Mouse (Mus musculus) bone marrow, adult 2 months (tissue): ENCODE data around the gene Kcnip4. TPM values are rescaled to one million over a fixed set of nuclear protein-coding genes. Genes with fewer than 3 reads are reported as not detected.

ENCODE experiments used
- H3K27ac ChIP-seq: fragments of 200-500 bp; 2 replicates; pipeline ENCODE4 v1.5.1; 2012; ENCODE audit warnings: low read depth, mild to moderate bottlenecking, control low read depth, inconsistent platforms, low read length; ENCODE audit not compliant: control insufficient read depth, poor library complexity, insufficient read depth
- H3K4me1 ChIP-seq: fragments of 200-500 bp; 2 replicates; pipeline ENCODE4 v1.6.1; 2011; ENCODE audit warnings: low read length; ENCODE audit not compliant: control insufficient read depth, insufficient read depth
- H3K4me3 ChIP-seq: fragments of 200-500 bp; replicated peaks from 2 replicates; pipeline ENCODE3; 2011; ENCODE audit warnings: mild to moderate bottlenecking, low read depth, low read length, control low read depth; ENCODE audit not compliant: control insufficient read depth
- CTCF ChIP-seq: fragments of 200-500 bp; IDR thresholded peaks from 2 replicates; pipeline ENCODE4 v1.5.1; 2011; ENCODE audit warnings: low read length, control low read depth; ENCODE audit not compliant: control insufficient read depth, insufficient read depth
- POLR2A ChIP-seq: fragments of 200-500 bp; IDR thresholded peaks from 2 replicates; pipeline ENCODE4 v1.6.1; 2011; ENCODE audit warnings: low read depth, mild to moderate bottlenecking, control low read depth, low read length, borderline replicate concordance; ENCODE audit not compliant: control insufficient read depth
- WGBS: fragments of 180-500 bp; shearing (Covaris S2); methylation state at CpG from one replicate; pipeline ENCODE4 v1.1.7; 2018; 5-methylcytosine and 5-hydroxymethylcytosine counted together
- polyA plus RNA-seq: library from polyadenylated mRNA; stranded (reverse); fragments of >200 nt; gene quantifications from 2 replicates; pipeline ENCODE4 v1.2.4, GENCODE M21; 2011; ENCODE audit warnings: low replicate concordance; ENCODE audit not compliant: missing spikeins, insufficient read depth, insufficient read length

Gene Kcnip4
- polyA plus RNA-seq, 1 experiment, result 1.5 TPM

DNA sequence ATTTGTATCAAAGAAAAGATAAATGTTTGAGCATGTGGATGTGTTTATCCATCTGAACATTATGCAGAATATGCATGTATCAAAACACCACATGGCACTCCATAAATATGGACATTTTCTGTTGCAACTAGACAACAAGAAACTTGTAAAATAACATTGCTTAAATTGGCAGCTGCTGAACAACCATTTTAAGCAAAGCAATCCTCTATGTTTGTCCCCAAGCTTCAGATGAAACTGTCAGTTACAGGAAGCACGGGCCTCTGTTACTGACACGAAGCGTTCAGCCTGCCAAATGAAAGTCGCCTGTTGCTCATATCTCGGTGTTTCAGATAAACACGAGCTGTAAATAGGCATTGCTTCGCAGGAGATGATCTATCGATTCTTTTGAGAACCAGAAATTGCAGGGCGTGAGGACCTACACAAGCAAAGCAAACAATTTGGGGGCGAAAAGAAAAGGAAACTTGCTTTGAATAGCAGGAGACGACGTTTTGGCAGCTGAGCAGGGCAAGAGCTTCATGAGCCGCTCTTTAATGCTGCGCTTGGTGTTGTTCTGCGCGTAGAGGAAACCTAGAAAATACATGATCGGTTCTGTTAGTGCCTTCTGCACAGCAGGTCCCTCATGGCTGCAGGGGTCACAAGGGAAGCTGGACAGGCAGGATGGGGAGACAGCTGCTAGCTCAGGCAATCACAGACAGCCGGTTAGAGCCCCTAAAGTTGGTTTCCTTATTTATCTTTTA is 1015.3 kb downstream of the Kcnip4 start:
- 37% methylated on average over 18 of the region's 18 CpGs for WGBS
- Histone ChIP-seq H3K4me1 (no peaks in the 10 kb centered on the region), H3K4me3 (no peak overlapping the region), H3K27ac (no peak overlapping the region)
- TF ChIP-seq POLR2A (no peak), CTCF (no peak)

DNA sequence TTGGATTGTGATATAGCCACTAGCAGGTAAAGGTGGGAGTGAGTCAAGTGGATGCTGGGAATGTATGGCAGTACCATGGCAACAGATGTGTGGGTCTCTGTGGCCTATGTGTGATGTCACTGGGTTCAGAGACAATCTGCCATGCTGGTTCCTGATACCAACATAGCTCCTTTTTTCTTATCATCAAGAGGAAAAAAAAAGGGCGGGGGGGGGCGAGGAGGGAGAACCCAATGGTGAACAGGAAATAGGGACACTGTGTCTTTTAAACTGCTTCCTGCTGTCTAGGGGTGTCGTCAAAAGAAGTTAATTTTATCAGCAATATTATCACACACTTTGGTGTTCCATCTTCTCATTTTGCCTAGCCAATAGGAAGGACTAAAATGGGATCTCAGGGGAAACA is 1021.6 kb downstream of the Kcnip4 start:
- H3K4me1 ChIP-seq, result no peaks in the 10 kb centered on the region
- 48% methylated on average over 3 of the region's 3 CpGs for WGBS
- H3K27ac ChIP-seq, result no peak overlapping the region
- TF ChIP-seq CTCF, result no peak
- TF ChIP-seq POLR2A, result no peak
- H3K4me3 ChIP-seq, result no peak overlapping the region

DNA sequence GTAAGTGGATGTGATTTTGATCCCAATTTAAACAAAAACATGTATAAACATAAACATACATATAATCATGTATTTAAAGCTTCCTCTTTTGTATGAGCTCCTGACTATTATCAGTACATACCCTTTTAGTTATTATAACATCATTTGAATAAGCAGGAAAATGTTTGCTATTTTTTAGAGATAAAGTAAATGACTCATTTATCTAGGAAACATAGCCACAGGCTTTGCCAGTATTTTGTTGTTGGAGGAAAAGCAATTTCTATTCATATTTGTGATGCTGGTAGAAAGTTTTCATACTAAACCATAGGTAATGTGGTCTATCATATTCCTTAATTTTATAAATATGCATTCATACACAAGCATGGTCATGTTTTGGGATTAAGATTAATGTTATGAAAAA is 1022.3 kb downstream of the Kcnip4 start:
- H3K4me3 ChIP-seq, result no peak overlapping the region
- H3K27ac ChIP-seq, result no peak overlapping the region
- no peak for TF ChIP-seq CTCF
- no peak for TF ChIP-seq POLR2A
- H3K4me1 ChIP-seq, result no peaks in the 10 kb centered on the region

DNA sequence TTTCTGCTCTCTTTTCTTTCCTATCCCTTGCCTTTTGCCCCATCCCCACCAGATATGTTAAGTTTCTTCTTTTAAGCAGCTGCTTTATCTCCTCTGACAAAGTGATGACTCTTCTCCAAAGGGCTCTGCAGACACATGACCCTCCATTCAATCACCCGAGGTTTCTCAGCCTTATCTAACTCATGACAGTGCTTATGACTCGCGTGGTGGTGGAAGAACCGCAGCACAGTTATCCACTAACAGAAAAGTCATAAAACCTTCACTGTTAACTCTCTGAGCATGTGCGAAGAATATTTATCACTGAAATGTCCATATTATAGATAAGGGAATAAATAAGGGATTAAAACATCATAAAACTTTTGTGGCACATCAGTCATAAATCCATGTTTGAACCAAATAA is 1024.5 kb downstream of the Kcnip4 start:
- Histone ChIP-seq H3K4me1 (no peaks in the 10 kb centered on the region), H3K27ac (no peak overlapping the region), H3K4me3 (no peak overlapping the region)
- TF ChIP-seq POLR2A (no peak), CTCF (no peak)
- 69% methylated on average over 5 of the region's 5 CpGs for WGBS

DNA sequence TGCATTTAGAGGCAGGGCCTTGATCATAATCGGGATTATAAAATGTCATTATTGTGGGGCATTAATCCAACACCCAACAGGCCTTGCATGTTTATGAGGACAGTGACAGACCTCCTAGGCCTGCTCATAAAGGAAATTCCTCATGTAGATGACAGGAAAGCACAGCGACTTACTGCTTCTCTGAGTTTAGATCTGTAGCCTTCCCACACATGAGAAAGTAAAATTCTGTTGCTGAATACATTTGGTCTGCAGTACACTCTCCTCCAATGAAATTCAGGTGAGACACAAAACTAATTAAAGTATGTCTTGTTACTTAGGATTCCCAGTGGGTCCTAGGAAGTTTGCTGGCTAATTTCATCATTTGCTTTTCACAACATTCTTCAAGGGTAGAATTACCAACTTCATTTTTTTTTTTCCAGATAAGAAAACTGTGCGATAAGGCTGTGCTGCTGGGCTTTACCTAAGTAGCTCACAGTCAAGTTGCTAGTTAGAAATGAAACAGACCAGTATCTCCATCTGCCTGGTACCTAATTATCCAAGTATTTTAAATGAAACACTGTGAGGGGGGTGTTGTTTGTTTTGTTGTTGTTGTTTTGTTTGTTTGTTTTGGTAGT is 1033.7 kb downstream of the Kcnip4 start:
- H3K27ac ChIP-seq, result no peak overlapping the region
- H3K4me1 ChIP-seq, result no peaks in the 10 kb centered on the region
- WGBS, result 73% methylated on average over 3 of the region's 3 CpGs
- H3K4me3 ChIP-seq, result no peak overlapping the region
- TF ChIP-seq POLR2A (no peak), CTCF (no peak)

DNA sequence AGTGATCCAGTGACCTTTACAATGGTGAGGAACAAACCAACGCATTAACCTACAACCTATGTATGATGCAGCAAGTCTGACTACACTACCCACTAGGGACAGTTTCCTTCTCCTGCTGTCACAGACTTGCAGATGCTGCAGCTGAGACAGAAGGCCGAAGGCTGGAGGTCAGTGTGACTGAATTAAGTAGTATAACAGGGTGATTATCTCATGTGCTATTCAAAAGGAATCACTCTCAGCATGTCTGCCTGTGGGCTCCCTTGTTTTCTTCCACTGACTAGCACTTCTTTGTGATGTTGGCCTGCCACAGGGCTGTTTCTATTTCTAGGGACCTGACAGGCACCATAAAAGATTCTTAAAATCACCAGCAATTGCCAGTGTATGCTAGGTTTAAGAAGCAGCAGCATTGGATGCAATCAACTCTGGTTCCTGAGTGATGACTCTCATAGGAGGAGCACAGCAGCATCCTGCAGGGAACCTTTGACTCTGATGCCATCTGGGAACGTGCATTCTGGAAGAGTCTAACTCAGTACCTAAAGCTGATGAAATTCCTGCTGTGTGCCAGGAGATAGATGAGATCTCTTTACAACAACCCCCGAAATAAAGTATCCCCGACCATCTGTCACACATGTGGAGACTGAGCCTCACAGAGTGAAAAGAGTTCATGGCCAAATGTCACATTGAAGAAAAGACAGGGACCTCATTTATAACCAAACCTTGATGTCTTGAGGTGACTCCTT is 1035.0 kb downstream of the Kcnip4 start:
- Histone ChIP-seq H3K4me3 (no peak overlapping the region), H3K4me1 (no peaks in the 10 kb centered on the region), H3K27ac (no peak overlapping the region)
- WGBS, result 53% methylated on average over 5 of the region's 5 CpGs
- TF ChIP-seq CTCF (no peak), POLR2A (no peak)

DNA sequence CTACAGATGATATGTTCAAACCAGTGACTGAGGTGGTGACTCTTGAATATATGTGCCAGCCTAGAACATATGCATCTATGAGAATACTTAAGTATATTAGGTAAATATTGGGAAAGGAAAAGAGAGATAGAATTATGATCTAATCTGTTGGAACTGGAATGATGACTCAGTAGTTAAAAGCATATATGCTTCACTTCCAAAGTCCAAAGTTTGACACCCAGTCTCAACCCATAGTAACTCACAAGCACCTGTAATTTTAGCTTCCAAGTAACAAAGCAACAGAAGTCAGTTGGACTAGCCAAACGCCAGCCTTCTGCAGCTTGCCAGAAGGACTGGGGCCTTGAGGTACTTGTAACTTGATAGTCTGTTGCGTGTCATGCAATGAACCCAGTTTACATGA is 1041.6 kb downstream of the Kcnip4 start:
- WGBS, result 67% methylated on average over 2 of the region's 2 CpGs

DNA sequence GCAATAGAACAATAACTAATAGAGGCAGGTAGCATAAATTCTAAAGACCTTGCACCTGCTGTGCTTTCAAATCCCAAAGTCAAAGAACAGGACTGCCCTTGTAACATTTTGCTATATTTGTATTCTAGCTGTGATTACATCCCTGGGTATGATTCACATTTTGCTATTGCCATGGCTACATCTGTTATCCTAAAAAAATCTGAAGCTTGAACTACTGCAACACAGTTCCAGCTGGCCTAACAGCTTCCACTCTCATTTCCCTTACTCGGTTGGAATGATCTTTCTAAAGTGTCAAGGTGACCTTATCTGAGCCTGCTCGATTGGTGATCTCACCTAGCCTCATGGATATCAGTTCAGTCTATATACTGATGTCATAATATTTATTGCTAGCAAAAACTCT is 1064.5 kb downstream of the Kcnip4 start:
- Histone ChIP-seq H3K27ac (no peak overlapping the region), H3K4me1 (no peaks in the 10 kb centered on the region), H3K4me3 (no peak overlapping the region)
- TF ChIP-seq POLR2A (no peak), CTCF (no peak)
- WGBS, result 62% methylated on average over 2 of the region's 2 CpGs

More for the DNA sequence above, 1041.6 kb downstream of the Kcnip4 start:
- Histone ChIP-seq H3K27ac (no peak overlapping the region), H3K4me3 (no peak overlapping the region), H3K4me1 (no peaks in the 10 kb centered on the region)
- TF ChIP-seq CTCF (no peak), POLR2A (no peak)
